Mouse (Mus musculus): ENCODE measurements at regions not wholly inside any gene's neighbourhood (a gene's known extent, or its start where the extent isn't known, plus 50 kb on each side); places are given as distances from the start of the nearest gene placed in this dataset.

DNA sequence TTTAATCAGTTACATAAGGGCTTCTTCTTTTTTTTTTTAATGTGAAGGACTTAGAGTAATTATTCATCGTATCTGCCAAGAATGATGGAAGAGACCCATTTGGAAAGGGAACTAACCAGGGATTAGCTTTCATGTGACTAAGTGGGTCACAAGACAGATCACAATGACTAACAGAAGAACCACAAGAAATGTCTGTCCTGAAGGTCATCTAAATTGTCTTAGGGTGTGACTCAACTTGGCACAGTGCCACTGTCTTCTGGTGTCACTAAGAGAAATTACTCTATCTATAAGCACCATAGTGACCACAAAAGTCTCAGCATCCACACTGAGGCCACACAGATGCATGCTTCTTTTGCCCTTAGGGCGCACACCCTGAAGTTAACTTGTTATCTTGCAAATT is 182.0 kb downstream of the Etnk1 start:
- TF ChIP-seq REST (IDR thresholded peaks at IDR 0.05; ENCODE audit: insufficient read depth, insufficient read length) (no peak), CEBPB (IDR thresholded peaks at IDR 0.05; ENCODE audit: insufficient read depth, poor library complexity, severe bottlenecking) (peak; percentile 14; the same call in 1 of the 2 replicates)

DNA sequence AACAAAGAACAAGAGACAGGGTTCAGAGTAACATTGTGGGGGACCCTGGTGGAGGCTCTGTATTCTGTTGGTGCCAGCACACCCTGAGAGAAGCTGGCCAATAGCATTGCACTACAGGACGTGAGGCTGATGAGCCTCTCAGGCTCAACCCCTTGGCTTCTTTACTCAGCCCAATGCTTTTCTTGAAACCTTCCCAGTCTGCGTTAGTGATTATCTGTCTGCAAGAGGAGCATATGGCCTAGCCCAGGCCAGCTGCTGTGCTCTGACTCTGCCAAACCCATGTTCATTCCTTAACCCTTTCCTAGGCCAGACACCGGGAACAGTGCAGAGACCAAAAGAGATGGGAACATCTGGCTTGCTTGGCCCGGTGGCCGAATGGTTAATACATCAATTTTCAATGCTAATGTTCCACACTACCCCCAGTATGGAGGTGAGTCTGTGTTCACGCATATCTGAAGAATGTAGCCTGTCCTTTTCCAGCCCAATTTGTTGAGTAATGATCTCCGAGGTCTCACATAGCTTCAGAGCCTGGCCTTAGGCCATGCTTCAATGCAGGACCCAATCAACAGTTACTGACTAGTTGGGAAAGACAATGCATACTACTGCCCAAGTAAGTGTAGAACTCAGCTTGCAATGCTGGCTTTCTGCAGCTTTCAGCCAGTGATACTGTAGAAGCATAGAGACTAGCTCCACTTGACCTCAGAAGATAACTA is 192.5 kb downstream of the Etnk1 start:
- Histone ChIP-seq H3K79me2 (ENCODE audit: control insufficient read depth, insufficient read depth) (no peaks in the 10 kb centered on the region), H3K27me3 (ENCODE audit: control insufficient read depth, insufficient read depth, insufficient read length) (no peaks in the 10 kb centered on the region), H3ac (ENCODE audit: control insufficient read depth, insufficient read length) (no peak overlapping the region), H3K4me2 (ENCODE audit: low read depth) (no peak overlapping the region), H3K4me3 (no peak overlapping the region), H3K36me3 (ENCODE audit: control insufficient read depth, insufficient read depth) (no peaks in the 10 kb centered on the region)
- no peak for TF ChIP-seq REST (IDR thresholded peaks at IDR 0.05; ENCODE audit: insufficient read depth, insufficient read length)
- TF ChIP-seq POLR2A (IDR thresholded peaks at IDR 0.05; ENCODE audit: insufficient read length, low read depth): no peak
- no peak for TF ChIP-seq MYOG (IDR thresholded peaks at IDR 0.05; ENCODE audit: control insufficient read depth in 1 of 3, insufficient read depth in 1 of 3, insufficient read length in 2 of 3, low read depth in 2 of 3)
- TF ChIP-seq MAX (IDR thresholded peaks at IDR 0.05; ENCODE audit: low read depth): no peak

More for the DNA sequence above, 182.0 kb downstream of the Etnk1 start:
- Histone ChIP-seq H3ac (ENCODE audit: control insufficient read depth, insufficient read length) (no peak overlapping the region), H3K27me3 (ENCODE audit: control insufficient read depth, insufficient read depth, insufficient read length) (no peaks in the 10 kb centered on the region), H3K4me2 (ENCODE audit: low read depth) (no peak overlapping the region), H3K79me2 (ENCODE audit: control insufficient read depth, insufficient read depth) (no peaks in the 10 kb centered on the region), H3K36me3 (ENCODE audit: control insufficient read depth, insufficient read depth) (no peaks in the 10 kb centered on the region), H3K4me3 (no peak overlapping the region)

DNA sequence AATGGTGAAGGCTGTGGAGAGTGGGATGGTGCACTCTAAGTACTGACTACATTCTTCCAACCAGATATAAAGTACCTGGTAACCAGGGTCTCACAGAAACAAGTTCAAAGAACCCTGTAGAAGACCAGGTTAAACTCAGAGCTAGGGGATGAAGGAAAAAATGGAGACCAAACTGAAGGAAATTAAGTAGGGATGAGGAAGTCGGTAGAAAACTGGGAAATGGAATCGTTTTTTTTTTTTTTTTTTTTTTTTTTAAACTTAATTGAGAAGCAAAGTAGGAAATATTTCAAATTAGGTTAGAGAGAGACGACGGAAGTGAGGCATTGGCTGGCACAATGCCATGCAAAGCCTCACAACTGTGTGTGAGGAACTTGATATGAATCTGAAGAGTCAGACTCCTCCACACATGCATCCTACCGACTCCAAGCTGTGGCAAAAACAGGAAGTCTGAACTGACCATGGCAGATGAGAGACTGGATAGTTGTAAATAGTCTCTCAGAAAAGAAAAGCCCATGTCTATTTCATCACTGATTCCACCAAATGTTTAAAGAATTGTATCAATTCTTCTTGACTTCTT is 194.2 kb downstream of the Etnk1 start:
- no peaks in the 10 kb centered on the region for H3K27me3 ChIP-seq (ENCODE audit: control insufficient read depth, insufficient read depth, insufficient read length)
- no peaks in the 10 kb centered on the region for H3K79me2 ChIP-seq (ENCODE audit: control insufficient read depth, insufficient read depth)
- H3K4me3 ChIP-seq: no peak overlapping the region
- no peak overlapping the region for H3K4me2 ChIP-seq (ENCODE audit: low read depth)
- H3K36me3 ChIP-seq (ENCODE audit: control insufficient read depth, insufficient read depth): no peaks in the 10 kb centered on the region
- no peak overlapping the region for H3ac ChIP-seq (ENCODE audit: control insufficient read depth, insufficient read length)
- TF ChIP-seq MYOD1 (IDR thresholded peaks at IDR 0.05; ENCODE audit: control insufficient read depth in 1 of 3, insufficient read length in 2 of 3, low read depth in 2 of 3): no peak
- no peak for TF ChIP-seq POLR2A (IDR thresholded peaks at IDR 0.05; ENCODE audit: insufficient read length, low read depth)
- no peak for TF ChIP-seq CEBPB (IDR thresholded peaks at IDR 0.05; ENCODE audit: insufficient read depth, poor library complexity, severe bottlenecking)
- TF ChIP-seq TCF3 (IDR thresholded peaks at IDR 0.05; ENCODE audit: insufficient read length, low read depth): no peak
- TF ChIP-seq SRF (IDR thresholded peaks at IDR 0.05; ENCODE audit: control insufficient read depth, insufficient read length, low read depth): no peak
- TF ChIP-seq USF1 (IDR thresholded peaks at IDR 0.05; ENCODE audit: low read depth): no peak
- TF ChIP-seq TCF12 (IDR thresholded peaks at IDR 0.05; ENCODE audit: insufficient read depth, poor library complexity, severe bottlenecking): no peak
- TF ChIP-seq MAX (IDR thresholded peaks at IDR 0.05; ENCODE audit: low read depth): no peak
- no peak for TF ChIP-seq POLR2AphosphoS2 (IDR thresholded peaks at IDR 0.05; ENCODE audit: insufficient read length, low read depth)
- TF ChIP-seq MYOG (IDR thresholded peaks at IDR 0.05; ENCODE audit: control insufficient read depth in 1 of 3, insufficient read depth in 1 of 3, insufficient read length in 2 of 3, low read depth in 2 of 3): no peak
- no peak for TF ChIP-seq E2F4 (IDR thresholded peaks at IDR 0.05; ENCODE audit: insufficient read depth)
- TF ChIP-seq REST (IDR thresholded peaks at IDR 0.05; ENCODE audit: insufficient read depth, insufficient read length): no peak

DNA sequence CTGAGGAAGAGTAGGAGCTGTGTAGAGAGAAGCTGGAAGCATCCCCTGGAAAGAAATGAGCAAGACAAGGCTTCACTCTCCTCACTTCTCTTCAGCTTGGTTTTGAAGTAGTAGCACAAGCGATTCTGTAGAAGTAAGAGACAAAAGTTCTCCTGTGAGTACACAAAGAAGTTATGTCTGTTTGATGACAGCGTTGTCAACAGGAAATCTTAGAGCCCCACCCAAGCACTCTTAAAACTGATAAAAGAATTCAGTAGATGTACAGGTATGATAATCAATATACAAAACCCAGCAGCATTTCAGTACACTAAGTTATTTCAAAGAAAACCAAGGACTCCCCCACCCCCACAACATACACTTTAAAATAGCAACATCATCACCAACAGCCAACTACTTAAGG is 194.9 kb downstream of the Etnk1 start:
- Histone ChIP-seq H3K4me3 (no peak overlapping the region), H3K4me2 (ENCODE audit: low read depth) (no peak overlapping the region), H3ac (ENCODE audit: control insufficient read depth, insufficient read length) (no peak overlapping the region), H3K79me2 (ENCODE audit: control insufficient read depth, insufficient read depth) (no peaks in the 10 kb centered on the region), H3K36me3 (ENCODE audit: control insufficient read depth, insufficient read depth) (no peaks in the 10 kb centered on the region), H3K27me3 (ENCODE audit: control insufficient read depth, insufficient read depth, insufficient read length) (no peaks in the 10 kb centered on the region)
- TF ChIP-seq MAX (IDR thresholded peaks at IDR 0.05; ENCODE audit: low read depth) (no peak), SRF (IDR thresholded peaks at IDR 0.05; ENCODE audit: control insufficient read depth, insufficient read length, low read depth) (no peak), MYOG (IDR thresholded peaks at IDR 0.05; ENCODE audit: control insufficient read depth in 1 of 3, insufficient read depth in 1 of 3, insufficient read length in 2 of 3, low read depth in 2 of 3) (no peak), E2F4 (IDR thresholded peaks at IDR 0.05; ENCODE audit: insufficient read depth) (no peak)

DNA sequence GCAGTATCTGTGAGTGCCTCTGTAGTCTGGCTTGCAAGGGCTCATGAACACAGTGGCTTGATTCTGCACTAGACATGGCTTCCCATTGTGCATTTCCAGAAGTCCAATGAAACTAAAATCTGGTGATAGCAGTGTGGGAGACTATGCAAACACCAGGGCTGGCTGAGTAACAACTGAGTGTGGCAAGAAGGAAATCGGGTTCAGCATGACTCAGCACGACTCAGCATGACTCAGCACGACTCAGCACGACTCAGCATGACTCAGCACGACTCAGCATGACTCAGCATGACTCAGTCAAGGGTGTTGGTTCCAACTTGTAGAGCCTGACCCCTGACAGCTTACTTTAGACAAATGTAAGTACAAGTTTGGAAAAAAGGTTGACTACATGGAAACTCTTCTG is 198.8 kb downstream of the Etnk1 start:
- no peaks in the 10 kb centered on the region for H3K79me2 ChIP-seq (ENCODE audit: control insufficient read depth, insufficient read depth)
- no peak overlapping the region for H3ac ChIP-seq (ENCODE audit: control insufficient read depth, insufficient read length)
- H3K27me3 ChIP-seq (ENCODE audit: control insufficient read depth, insufficient read depth, insufficient read length): no peaks in the 10 kb centered on the region
- H3K4me3 ChIP-seq: no peak overlapping the region
- no peaks in the 10 kb centered on the region for H3K36me3 ChIP-seq (ENCODE audit: control insufficient read depth, insufficient read depth)
- H3K4me2 ChIP-seq (ENCODE audit: low read depth): no peak overlapping the region
- TF ChIP-seq MYOD1 (IDR thresholded peaks at IDR 0.05; ENCODE audit: control insufficient read depth in 1 of 3, insufficient read length in 2 of 3, low read depth in 2 of 3) (no peak), TCF3 (IDR thresholded peaks at IDR 0.05; ENCODE audit: insufficient read length, low read depth) (no peak), E2F4 (IDR thresholded peaks at IDR 0.05; ENCODE audit: insufficient read depth) (no peak), CEBPB (IDR thresholded peaks at IDR 0.05; ENCODE audit: insufficient read depth, poor library complexity, severe bottlenecking) (no peak), SRF (IDR thresholded peaks at IDR 0.05; ENCODE audit: control insufficient read depth, insufficient read length, low read depth) (no peak), TCF12 (IDR thresholded peaks at IDR 0.05; ENCODE audit: insufficient read depth, poor library complexity, severe bottlenecking) (no peak), POLR2AphosphoS2 (IDR thresholded peaks at IDR 0.05; ENCODE audit: insufficient read length, low read depth) (no peak), USF1 (IDR thresholded peaks at IDR 0.05; ENCODE audit: low read depth) (no peak), MAX (IDR thresholded peaks at IDR 0.05; ENCODE audit: low read depth) (no peak), POLR2A (IDR thresholded peaks at IDR 0.05; ENCODE audit: insufficient read length, low read depth) (no peak), REST (IDR thresholded peaks at IDR 0.05; ENCODE audit: insufficient read depth, insufficient read length) (no peak), MYOG (IDR thresholded peaks at IDR 0.05; ENCODE audit: control insufficient read depth in 1 of 3, insufficient read depth in 1 of 3, insufficient read length in 2 of 3, low read depth in 2 of 3) (no peak)
